Comparison of ENCODE assay signal across 32 mouse cellular contexts in genomic region chr17:64806035-64806589, GRCm38 (mm10). TPM values are rescaled to one million over a fixed set of nuclear protein-coding genes. Genes with fewer than 3 reads are reported as not detected.
"Had no signal": no experiment of that assay in that cellular context is flagged by ENCODE, and none has a peak within 500 bp of the region (broad histone marks: within the 10 kb centered on the region; RNA-seq: fewer than 3 reads in every experiment).

No protein-coding gene starts in this region.

- ATAC-seq: liver, embryonic 12.5 days; midbrain, embryonic 15.5 days had no signal

- H3K4me1 ChIP-seq: liver, embryonic 12.5 days; liver, embryonic 15.5 days; lung, embryonic 15.5 days had no signal

- H3K4me2 ChIP-seq: limb, embryonic 13.5 days; liver, embryonic 12.5 days; liver, embryonic 15.5 days; lung, embryonic 15.5 days; midbrain, embryonic 11.5 days; midbrain, embryonic 15.5 days; neural tube, embryonic 13.5 days; stomach, embryonic 15.5 days had no signal

- DNase-seq: kidney, postnatal 25 days; layer of hippocampus, adult 9-11 months; liver; lung, adult 18-20 months; lung, postnatal 14 days; lung, postnatal 4 days; retina, postnatal 1 day; right cerebral cortex, postnatal 25 days; spleen, adult 18-20 months; thymus, postnatal 25 days had no signal

- H3K27me3 ChIP-seq: limb, embryonic 13.5 days; liver, embryonic 12.5 days; liver, embryonic 15.5 days; lung, embryonic 15.5 days; midbrain, embryonic 15.5 days; neural tube, embryonic 13.5 days; stomach, embryonic 15.5 days had no signal

- H3K9ac ChIP-seq: limb, embryonic 13.5 days; liver, embryonic 12.5 days; liver, embryonic 15.5 days; lung, embryonic 15.5 days; midbrain, embryonic 15.5 days; neural tube, embryonic 13.5 days; stomach, embryonic 15.5 days had no signal

- H3K9me3 ChIP-seq: limb, embryonic 10.5 days; limb, embryonic 13.5 days; liver, embryonic 12.5 days; liver, embryonic 15.5 days; lung, embryonic 15.5 days; midbrain, embryonic 15.5 days; neural tube, embryonic 13.5 days; stomach, embryonic 15.5 days had no signal

- H3K27ac ChIP-seq: kidney, postnatal 0 days; layer of hippocampus, adult 2 months; limb, embryonic 10.5 days; limb, embryonic 13.5 days; liver, embryonic 12.5 days; liver, embryonic 15.5 days; lung, embryonic 15.5 days; neural tube, embryonic 13.5 days; stomach, embryonic 15.5 days had no signal

- H3K4me3 ChIP-seq: layer of hippocampus, adult 2 months; limb, embryonic 10.5 days; limb, embryonic 13.5 days; liver, embryonic 12.5 days; liver, embryonic 15.5 days; lung, embryonic 15.5 days; midbrain, embryonic 15.5 days; myocyte; neural tube, embryonic 13.5 days; stomach, embryonic 15.5 days had no signal

- H3K36me3 ChIP-seq: limb, embryonic 10.5 days; limb, embryonic 13.5 days; liver, embryonic 12.5 days; liver, embryonic 15.5 days; lung, embryonic 15.5 days; midbrain, embryonic 15.5 days; neural tube, embryonic 13.5 days; stomach, embryonic 15.5 days had no signal

RNA-seq across cellular contexts. Expression of gene 4930583I09Rik, which starts 29.8 kb away (rescaled TPM):
- total RNA-seq: layer of hippocampus, adult 2 months; layer of hippocampus, postnatal 25 days; left cerebral cortex, adult 18-20 months; left cerebral cortex, postnatal 25 days; megakaryocyte progenitor cell, adult 5-6 weeks; megakaryocyte-erythroid progenitor cell, adult 5-6 weeks; monocyte, adult 5-6 weeks; neutrophil, adult 5-6 weeks had no signal
- polyA plus RNA-seq: kidney, embryonic 14.5 days; kidney, postnatal 0 days; large intestine, adult 2 months; limb, embryonic 10.5 days; limb, embryonic 13.5 days; liver, embryonic 12.5 days; liver, embryonic 15.5 days; lung, embryonic 15.5 days; midbrain, embryonic 11.5 days; midbrain, embryonic 15.5 days; neural tube, embryonic 13.5 days; stomach, embryonic 15.5 days; thymus, postnatal 0 days had no signal
